Comparison of ENCODE assay signal across 20 mouse cellular contexts in the genomic region with DNA sequence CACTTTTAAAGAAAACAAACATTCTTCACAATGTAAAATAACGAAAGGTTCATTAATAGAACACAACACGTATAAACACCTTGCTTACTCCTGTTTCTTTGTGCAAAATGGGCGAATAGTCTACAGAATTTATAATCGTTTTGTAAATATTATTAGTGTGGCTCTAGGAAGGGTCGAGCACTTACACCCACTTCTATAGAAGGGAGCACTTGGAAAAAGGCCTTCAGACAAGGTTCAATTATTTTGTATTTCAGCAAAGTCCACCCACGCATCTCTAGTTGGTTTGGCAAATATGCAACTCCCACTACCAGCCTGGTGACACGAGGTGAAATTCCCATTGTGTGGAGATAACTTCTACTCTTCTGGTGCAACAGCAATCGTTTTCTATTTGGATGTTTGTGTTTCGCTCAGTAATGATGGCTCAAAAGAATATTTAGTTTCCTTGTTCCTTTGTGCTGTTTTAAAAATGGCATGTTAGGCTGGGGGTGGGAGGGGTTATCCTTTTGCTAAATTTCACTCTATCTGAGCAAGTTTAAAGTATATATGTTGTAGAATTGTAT. TPM values are rescaled to one million over a fixed set of nuclear protein-coding genes. Genes with fewer than 3 reads are reported as not detected.
DNase-seq lines count a peak whose midpoint lies in the region; ATAC-seq lines count a peak whose summit lies in the region.
"Had no signal": no experiment of that assay in that cellular context is flagged by ENCODE, and none has a peak within 500 bp of the region (broad histone marks: within the 10 kb centered on the region; RNA-seq: fewer than 3 reads in every experiment).

No protein-coding gene starts in this region.

- no peaks in the 10 kb centered on the region for H3K9me3 ChIP-seq in kidney, embryonic 16.5 days (ENCODE audit: low read length)
- H3K9me3 ChIP-seq in hindbrain, embryonic 11.5 days (ENCODE audit: control insufficient read depth, low read length): no peaks in the 10 kb centered on the region
- H3K9me3 ChIP-seq: embryonic facial prominence, embryonic 13.5 days; forebrain, embryonic 12.5 days; limb, embryonic 15.5 days had no signal

- peaks cover 55% of the 10 kb centered on the region for H3K4me1 ChIP-seq in kidney, embryonic 16.5 days (ENCODE audit: insufficient read depth, low read length)
- H3K4me1 ChIP-seq in hindbrain, embryonic 11.5 days (replicated peaks; ENCODE audit: control insufficient read depth, insufficient read depth, low read length): peaks cover 7% of the 10 kb centered on the region

- peaks cover 29% of the 10 kb centered on the region for H3K27me3 ChIP-seq in kidney, embryonic 16.5 days (ENCODE audit: insufficient read depth, low read length)
- H3K27me3 ChIP-seq in hindbrain, embryonic 11.5 days (ENCODE audit: control insufficient read depth, insufficient read depth, low read length): peaks cover 77% of the 10 kb centered on the region

- no peaks in the 10 kb centered on the region for H3K36me3 ChIP-seq in kidney, embryonic 16.5 days (ENCODE audit: insufficient read depth, low read length)
- H3K36me3 ChIP-seq in hindbrain, embryonic 11.5 days (ENCODE audit: control insufficient read depth, insufficient read depth, low read length): no peaks in the 10 kb centered on the region
- H3K36me3 ChIP-seq: embryonic facial prominence, embryonic 13.5 days; forebrain, embryonic 12.5 days; G1E; limb, embryonic 15.5 days had no signal

- peak overlapping the region; percentile 8; the same call in 1 of the 2 replicates for H3K4me3 ChIP-seq in kidney, embryonic 16.5 days (ENCODE audit: low read length)
- peak overlapping the region; percentile 55 for H3K4me3 ChIP-seq in hindbrain, embryonic 11.5 days (ENCODE audit: low read depth, low read length)
- H3K4me3 ChIP-seq: left cerebral cortex, adult 2 months had no signal

- 0 out of 2 replicates have a peak overlapping the region, but pooled peaks have one; percentile 33 for H3K9ac ChIP-seq in kidney, embryonic 16.5 days (replicated peaks; ENCODE audit: low read length)
- H3K9ac ChIP-seq in hindbrain, embryonic 11.5 days (ENCODE audit: low read depth, low read length): peak overlapping the region; percentile 85
- H3K9ac ChIP-seq: embryonic facial prominence, embryonic 13.5 days; forebrain, embryonic 12.5 days; limb, embryonic 15.5 days had no signal

- peak overlapping the region; percentile 39; the same call in 1 of the 2 replicates for H3K27ac ChIP-seq in kidney, embryonic 16.5 days (ENCODE audit: low read length)
- peak overlapping the region; percentile 93 for H3K27ac ChIP-seq in hindbrain, embryonic 11.5 days (ENCODE audit: low read depth, low read length)
- H3K27ac ChIP-seq: embryonic facial prominence, embryonic 13.5 days; forebrain, embryonic 12.5 days; left cerebral cortex, adult 2 months; limb, embryonic 15.5 days had no signal

- no peak for DNase-seq in kidney, postnatal 4 days
- peak; percentile 45 for DNase-seq in embryo, embryonic 11 days
- peak; percentile 62 for DNase-seq in hindbrain, embryonic 11.5 days (ENCODE audit: low spot score)
- peak; percentile 23 for DNase-seq in neural tube, embryonic 10.5 days (ENCODE audit: extremely low spot score, low spot score)
- DNase-seq in adrenal gland, postnatal 4 days (ENCODE audit: low spot score in 2 of 2): no peak
- no peak for DNase-seq in natural killer cell, adult 2 months (ENCODE audit: low spot score in 2 of 2)
- DNase-seq: adrenal gland, adult 2 months; heart, adult 18-20 months; lung, adult 18-20 months; lung, postnatal 4 days; spleen, adult 18-20 months had no signal

- H3K4me2 ChIP-seq in kidney, embryonic 16.5 days (replicated peaks; ENCODE audit: low read depth, low read length): peak overlapping the region; percentile 82
- peak overlapping the region; percentile 64 for H3K4me2 ChIP-seq in hindbrain, embryonic 11.5 days (replicated peaks; ENCODE audit: low read depth, low read length)

- ATAC-seq in kidney, embryonic 16.5 days (ENCODE audit: low FRiP score, low TSS enrichment): no peak
- no peak for ATAC-seq in hindbrain, embryonic 11.5 days (ENCODE audit: low FRiP score)
- ATAC-seq in megakaryocyte-erythroid progenitor cell, adult 5-6 weeks (replicated peaks; ENCODE audit: low FRiP score, low TSS enrichment, poor library complexity, severe bottlenecking): no peak

- WGBS in kidney, embryonic 16.5 days: 40% methylated on average over 9 of the region's 9 CpGs
- 1% methylated on average over 9 of the region's 9 CpGs for WGBS in hindbrain, embryonic 11.5 days

RNA-seq across cellular contexts. Expression of gene Hoxd1, which starts 14.3 kb away (rescaled TPM):
- 0.99 and 1.00 TPM in 2 replicates for polyA plus RNA-seq in kidney, embryonic 16.5 days (2015; fragmentation: Nextera tagmentation; extraction: Ambion mirVana)
- polyA plus RNA-seq in hindbrain, embryonic 11.5 days (2014; fragmentation: Nextera tagmentation; extraction: Ambion mirVana): 1.5 and 1.7 TPM in 2 replicates
- total RNA-seq in megakaryocyte-erythroid progenitor cell, adult 5-6 weeks (2014; fragmentation: Nextera tagmentation): not detected in 2 replicates
- total RNA-seq in megakaryocyte-erythroid progenitor cell, adult 5-6 weeks (2017): not detected in 2 replicates
- total RNA-seq in adrenal gland, postnatal 4 days (2021): under 1 TPM in 1 of 2 experiments, not detected in 1; 0.50 TPM
- total RNA-seq: adrenal gland, adult 2 months; heart, adult 18-20 months; left cerebral cortex, adult 2 months had no signal
- polyA plus RNA-seq: adrenal gland, adult 2 months; G1E; heart, embryonic 16.5 days; stomach, embryonic 16.5 days had no signal

RNA-seq across cellular contexts. Expression of gene Gm28230, which starts 22.0 kb away (rescaled TPM):
- 1.3 and 2.1 TPM in 2 replicates for polyA plus RNA-seq in kidney, embryonic 16.5 days (2015; fragmentation: Nextera tagmentation; extraction: Ambion mirVana)
- polyA plus RNA-seq in hindbrain, embryonic 11.5 days (2014; fragmentation: Nextera tagmentation; extraction: Ambion mirVana): 0.73 and 0.89 TPM in 2 replicates
- not detected in 2 replicates for total RNA-seq in megakaryocyte-erythroid progenitor cell, adult 5-6 weeks (2014; fragmentation: Nextera tagmentation)
- total RNA-seq in megakaryocyte-erythroid progenitor cell, adult 5-6 weeks (2017): not detected in 2 replicates
- total RNA-seq in adrenal gland, postnatal 4 days (2021): 1 to 10 TPM; 1.4 to 3.7 TPM
- total RNA-seq: heart, adult 18-20 months; left cerebral cortex, adult 2 months had no signal
- polyA plus RNA-seq: forebrain, embryonic 12.5 days; heart, embryonic 16.5 days had no signal

RNA-seq across cellular contexts. Expression of gene Hoxd4, which starts 36.8 kb away (rescaled TPM):
- polyA plus RNA-seq in kidney, embryonic 16.5 days (2015; fragmentation: Nextera tagmentation; extraction: Ambion mirVana): 4.5 and 4.9 TPM in 2 replicates
- 3.3 and 3.7 TPM in 2 replicates for polyA plus RNA-seq in hindbrain, embryonic 11.5 days (2014; fragmentation: Nextera tagmentation; extraction: Ambion mirVana)
- not detected in 2 replicates for total RNA-seq in megakaryocyte-erythroid progenitor cell, adult 5-6 weeks (2014; fragmentation: Nextera tagmentation)
- not detected in 2 replicates for total RNA-seq in megakaryocyte-erythroid progenitor cell, adult 5-6 weeks (2017)
- 10 to 100 TPM; 21.5 to 29.5 TPM for total RNA-seq in adrenal gland, postnatal 4 days (2021)
- total RNA-seq: left cerebral cortex, adult 2 months had no signal
- polyA plus RNA-seq: embryonic facial prominence, embryonic 13.5 days; forebrain, embryonic 12.5 days had no signal

RNA-seq across cellular contexts. Expression of gene Hoxd3, which starts 36.8 kb away (rescaled TPM):
- 14.6 and 15.4 TPM in 2 replicates for polyA plus RNA-seq in kidney, embryonic 16.5 days (2015; fragmentation: Nextera tagmentation; extraction: Ambion mirVana)
- polyA plus RNA-seq in hindbrain, embryonic 11.5 days (2014; fragmentation: Nextera tagmentation; extraction: Ambion mirVana): 49.5 and 58.0 TPM in 2 replicates
- not detected in 2 replicates for total RNA-seq in megakaryocyte-erythroid progenitor cell, adult 5-6 weeks (2014; fragmentation: Nextera tagmentation)
- total RNA-seq in megakaryocyte-erythroid progenitor cell, adult 5-6 weeks (2017): not detected in 2 replicates
- total RNA-seq in adrenal gland, postnatal 4 days (2021): 1 to 10 TPM in 1 of 2 experiments, under 1 TPM in 1; 0.82 to 2.5 TPM
- total RNA-seq: heart, adult 18-20 months; left cerebral cortex, adult 2 months had no signal
- polyA plus RNA-seq: forebrain, embryonic 12.5 days had no signal

RNA-seq across cellular contexts. Expression of gene Hoxd8, which starts 44.1 kb away (rescaled TPM):
- 41.0 and 45.6 TPM in 2 replicates for polyA plus RNA-seq in kidney, embryonic 16.5 days (2015; fragmentation: Nextera tagmentation; extraction: Ambion mirVana)
- polyA plus RNA-seq in hindbrain, embryonic 11.5 days (2014; fragmentation: Nextera tagmentation; extraction: Ambion mirVana): 0.19 and 0.50 TPM in 2 replicates
- total RNA-seq in megakaryocyte-erythroid progenitor cell, adult 5-6 weeks (2014; fragmentation: Nextera tagmentation): not detected in 2 replicates
- not detected in 2 replicates for total RNA-seq in megakaryocyte-erythroid progenitor cell, adult 5-6 weeks (2017)
- total RNA-seq in adrenal gland, postnatal 4 days (2021): 10 to 100 TPM; 43.9 to 55.4 TPM
- total RNA-seq: G1E; left cerebral cortex, adult 2 months had no signal
- polyA plus RNA-seq: forebrain, embryonic 12.5 days; G1E had no signal

Comparison
In these comparisons a context has a peak if more than half of its experiments do, and no peak if none do; other contexts are left out.
1. DNase-seq: peak in embryo, embryonic 11 days (single experiment), hindbrain, embryonic 11.5 days (single experiment) and neural tube, embryonic 10.5 days (single experiment); none in kidney, postnatal 4 days (0 of 2), adrenal gland, postnatal 4 days (0 of 2) and natural killer cell, adult 2 months (0 of 2).
2. RNA of gene Hoxd4, which starts 36.8 kb away (total RNA-seq): 21.5 to 29.5 TPM in adrenal gland, postnatal 4 days; not detected in megakaryocyte-erythroid progenitor cell, adult 5-6 weeks; every median in the first group is over 10 times any median in the second.